Mouse (Mus musculus): Measurements from ENCODE around the gene Plxnb3. TPM values are rescaled to one million over a fixed set of nuclear protein-coding genes. Genes with fewer than 3 reads are reported as not detected.

Plxnb3 gene
- polyA plus RNA-seq, 1 experiment from 2014 or later, result 0.17 TPM

Other genes starting within 250 kb of the Plxnb3 start
- gene Dusp9, start 117.7 kb upstream of the Plxnb3 start, polyA plus RNA-seq (2014; fragmentation: Nextera tagmentation; extraction: Ambion mirVana), result 22.0 and 28.4 TPM in 2 replicates
- 12.3 and 13.1 TPM in 2 replicates for gene Pnck, start 97.0 kb upstream of the Plxnb3 start, polyA plus RNA-seq (2014; fragmentation: Nextera tagmentation; extraction: Ambion mirVana)
- 7.7 and 8.3 TPM in 2 replicates for gene Slc6a8, start 83.9 kb upstream of the Plxnb3 start, polyA plus RNA-seq (2014; fragmentation: Nextera tagmentation; extraction: Ambion mirVana)
- gene Bcap31, start 40.9 kb upstream of the Plxnb3 start, polyA plus RNA-seq (2014; fragmentation: Nextera tagmentation; extraction: Ambion mirVana), result 162 and 164 TPM in 2 replicates
- gene Abcd1, start 40.5 kb upstream of the Plxnb3 start, polyA plus RNA-seq (2014; fragmentation: Nextera tagmentation; extraction: Ambion mirVana), result 8.5 and 10.0 TPM in 2 replicates
- 2.5 and 3.3 TPM in 2 replicates for gene Srpk3, start 17.3 kb downstream of the Plxnb3 start, polyA plus RNA-seq (2014; fragmentation: Nextera tagmentation; extraction: Ambion mirVana)
- 185 and 186 TPM in 2 replicates for gene Idh3g, start 29.8 kb downstream of the Plxnb3 start, polyA plus RNA-seq (2014; fragmentation: Nextera tagmentation; extraction: Ambion mirVana)
- gene Ssr4, start 29.9 kb downstream of the Plxnb3 start, polyA plus RNA-seq (2014; fragmentation: Nextera tagmentation; extraction: Ambion mirVana), result 122 and 124 TPM in 2 replicates
- 0.73 and 1.1 TPM in 2 replicates for gene Pdzd4, start 67.9 kb downstream of the Plxnb3 start, polyA plus RNA-seq (2014; fragmentation: Nextera tagmentation; extraction: Ambion mirVana)
- gene Avpr2, start 135.0 kb downstream of the Plxnb3 start, polyA plus RNA-seq (2014; fragmentation: Nextera tagmentation; extraction: Ambion mirVana), result 0.21 and 0.35 TPM in 2 replicates
- gene L1cam, start 139.0 kb downstream of the Plxnb3 start, polyA plus RNA-seq (2014; fragmentation: Nextera tagmentation; extraction: Ambion mirVana), result 0.85 and 1.2 TPM in 2 replicates
- 2.0 and 2.3 TPM in 2 replicates for gene Arhgap4, start 164.8 kb downstream of the Plxnb3 start, polyA plus RNA-seq (2014; fragmentation: Nextera tagmentation; extraction: Ambion mirVana)
- gene Naa10, start 164.9 kb downstream of the Plxnb3 start, polyA plus RNA-seq (2014; fragmentation: Nextera tagmentation; extraction: Ambion mirVana), result 156 and 159 TPM in 2 replicates
- 9.8 and 13.2 TPM in 2 replicates for gene Renbp, start 173.8 kb downstream of the Plxnb3 start, polyA plus RNA-seq (2014; fragmentation: Nextera tagmentation; extraction: Ambion mirVana)
- 84.0 and 85.5 TPM in 2 replicates for gene Hcfc1, start 209.3 kb downstream of the Plxnb3 start, polyA plus RNA-seq (2014; fragmentation: Nextera tagmentation; extraction: Ambion mirVana)

Measured in limb, embryonic 11.5 days (tissue).